Mouse (Mus musculus) thymus, postnatal 25 days (tissue): ENCODE data around the gene Arhgef5.

Source experiments
- DNase-seq: peaks from one replicate; pipeline ENCODE4 v3.0.0; 2022

The Arhgef5 gene

DNA sequence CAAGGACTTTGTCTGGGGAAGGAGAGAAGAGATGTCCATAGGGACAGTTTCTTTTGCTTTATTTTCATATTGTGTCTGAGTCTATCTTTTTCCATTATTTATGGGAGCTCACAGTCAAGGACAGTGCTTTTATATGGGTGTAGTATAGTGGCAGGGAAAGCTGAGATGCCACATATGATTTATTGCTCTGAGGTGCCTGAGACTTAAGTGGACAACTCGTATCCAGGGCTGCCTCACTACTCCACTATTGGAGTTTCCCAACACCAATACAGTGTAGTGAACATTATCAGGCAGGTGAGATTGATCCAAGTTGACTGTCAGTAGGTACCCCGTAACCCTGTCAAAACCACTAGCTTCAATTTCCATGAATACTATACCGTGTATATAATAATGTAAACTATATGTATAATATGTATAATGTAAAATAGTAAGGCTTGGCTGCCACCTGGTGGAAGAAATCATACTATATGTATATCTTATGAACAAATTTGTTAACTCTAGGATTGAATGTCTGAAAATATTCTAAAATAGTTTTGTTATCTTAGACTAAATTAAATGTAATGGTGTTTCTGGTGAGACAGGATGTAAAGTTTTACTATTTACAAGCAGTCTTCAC, 70.3 kb downstream of the Arhgef5 start:
- DNase-seq, result no peak

- DNase-seq, result no peak
Measured at GRCm38 (mm10) chr6:43337491-43337961, 72.1 kb downstream of the Arhgef5 start.

GRCm38 (mm10) chr6:43338804-43339203, 73.4 kb downstream of the Arhgef5 start:
- DNase-seq, result no peak
